Mouse (Mus musculus) stomach, postnatal 0 days (tissue): Measurements from ENCODE around the gene Rbm7. TPM values are rescaled to one million over a fixed set of nuclear protein-coding genes. Genes with fewer than 3 reads are reported as not detected.

Experiments
- ATAC-seq: fragments of 200-750 bp; cut with Nextera tagmentation; 2 replicates; pipeline ENCODE4 v1.8.0; 2017; ENCODE audit not compliant: low FRiP score, low TSS enrichment
- DNase-seq: peaks from one replicate; pipeline ENCODE4 v3.0.0-alpha.2; 2016; ENCODE audit warnings: low spot score
- H3K27ac ChIP-seq: fragments of 300-500 bp; sonication (generic); replicated peaks from 2 replicates; pipeline ENCODE4 v1.5.1; 2014; ENCODE audit warnings: mild to moderate bottlenecking, control low read depth
- H3K27me3 ChIP-seq: fragments of 300-500 bp; sonication (generic); 2 replicates; pipeline ENCODE4 v1.6.1; 2014; ENCODE audit warnings: low read length; ENCODE audit not compliant: control insufficient read depth, insufficient read depth
- H3K36me3 ChIP-seq: fragments of 300-500 bp; sonication (generic); 2 replicates; pipeline ENCODE4 v1.6.1; 2014; ENCODE audit warnings: low read length, mixed read lengths; ENCODE audit not compliant: control insufficient read depth, insufficient read depth
- H3K4me1 ChIP-seq: fragments of 300-500 bp; sonication (generic); replicated peaks from 2 replicates; pipeline ENCODE4 v1.6.1; 2014; ENCODE audit warnings: antibody characterized with exemption; ENCODE audit not compliant: control insufficient read depth, insufficient read depth
- H3K4me2 ChIP-seq: fragments of 300-500 bp; sonication (generic); replicated peaks from 2 replicates; pipeline ENCODE4 v1.6.1; 2014; ENCODE audit warnings: low read depth, mild to moderate bottlenecking, control low read depth, moderate library complexity
- H3K4me3 ChIP-seq: fragments of 300-500 bp; sonication (generic); 2 replicates; pipeline ENCODE4 v1.5.1; 2014; ENCODE audit warnings: low read depth, low read length, control low read depth
- H3K9ac ChIP-seq: fragments of 300-500 bp; sonication (generic); 2 replicates; pipeline ENCODE4 v1.6.1; 2014; ENCODE audit warnings: mild to moderate bottlenecking, low read length, control low read depth, mixed read lengths
- H3K9me3 ChIP-seq: fragments of 300-500 bp; sonication (generic); 2 replicates; pipeline ENCODE4 v1.6.1; 2016; ENCODE audit warnings: low read length; ENCODE audit not compliant: control insufficient read depth
- CTCF ChIP-seq: IDR thresholded peaks from 2 replicates; pipeline ENCODE4 v1.5.1; 2016; ENCODE audit warnings: antibody characterized with exemption, low read depth, mild to moderate bottlenecking, moderate library complexity
- EP300 ChIP-seq: optimal IDR thresholded peaks from 2 replicates; pipeline ENCODE3; 2016; ENCODE audit warnings: antibody characterized with exemption
- WGBS: fragments of 180-500 bp; shearing (Covaris S2); extraction: QIAGEN DNeasy Blood & Tissue Kit; methylation state at CpG from one replicate; pipeline ENCODE4 v1.1.7; 2014; 5-methylcytosine and 5-hydroxymethylcytosine counted together
- polyA plus RNA-seq: library from polyadenylated mRNA; unstranded; fragments of >200 nt; fragmentation: Nextera tagmentation; extraction: Ambion mirVana; gene quantifications from 2 replicates; pipeline ENCODE4 v1.2.1, GENCODE M21; 2015

The Rbm7 gene
- polyA plus RNA-seq, 1 experiment from 2014 or later: 87.9 TPM

GRCm38 (mm10) chr9:48495548-48495932 lies 441 bp upstream of the Rbm7 start:
- TF ChIP-seq EP300: no peak
- no peak for TF ChIP-seq CTCF
- Histone ChIP-seq H3K4me3 (peak overlapping the region; percentile 93), H3K9ac (peak overlapping the region; percentile 94), H3K27ac (peak overlapping the region; percentile 91), H3K4me2 (peak overlapping the region; percentile 80), H3K4me1 (0 out of 2 replicates have a peak, but pooled peaks cover 3% of the 10 kb centered on the region), H3K27me3 (no peaks in the 10 kb centered on the region), H3K9me3 (no peaks in the 10 kb centered on the region), H3K36me3 (peaks cover 13% of the 10 kb centered on the region)
- DNase-seq: no peak
- peak; percentile 60 for ATAC-seq
- 5% methylated on average over 34 of the region's 34 CpGs for WGBS

- no peak for TF ChIP-seq CTCF
- TF ChIP-seq EP300: no peak
- H3K4me1 ChIP-seq: no peaks in the 10 kb centered on the region
- ATAC-seq: no peak
- H3K9me3 ChIP-seq: no peaks in the 10 kb centered on the region
- H3K36me3 ChIP-seq: peaks cover 2% of the 10 kb centered on the region; the same call in 1 of the 2 replicates
- peak overlapping the region; percentile 81 for H3K4me3 ChIP-seq
- DNase-seq: no peak
- 25% methylated on average over 20 of the region's 20 CpGs for WGBS
- H3K9ac ChIP-seq: peak overlapping the region; percentile 38; the same call in 1 of the 2 replicates
- H3K27ac ChIP-seq: peak overlapping the region; percentile 71
- no peaks in the 10 kb centered on the region for H3K27me3 ChIP-seq
- peak overlapping the region; percentile 88 for H3K4me2 ChIP-seq
Observed at GRCm38 (mm10) chr9:48481214-48482134, 13.6 kb downstream of the Rbm7 start.

- H3K27ac ChIP-seq: peak within 1 kb of the TSS; percentile 71
Observed at GRCm38 (mm10) chr9:48480411-48481213, 14.5 kb downstream of the Rbm7 start, which contains the start of gene Rexo2. TSS of gene Rexo2 (minus strand) at chr9:48480623.

GRCm38 (mm10) chr9:48479838-48480410 lies 15.2 kb downstream of the Rbm7 start:
- DNase-seq: no peak
- Histone ChIP-seq H3K4me1 (no peaks in the 10 kb centered on the region), H3K9me3 (no peaks in the 10 kb centered on the region), H3K27ac (peak overlapping the region; percentile 61), H3K9ac (peak overlapping the region; percentile 79), H3K4me3 (peak overlapping the region; percentile 81), H3K36me3 (0 out of 2 replicates have a peak, but pooled peaks cover 5% of the 10 kb centered on the region), H3K27me3 (no peaks in the 10 kb centered on the region), H3K4me2 (peak overlapping the region; percentile 88)
- TF ChIP-seq EP300: no peak
- no peak for TF ChIP-seq CTCF
- 6% methylated on average over 22 of the region's 25 CpGs for WGBS
- peak; percentile 36 for ATAC-seq

More at GRCm38 (mm10) chr9:48480411-48481213, 14.5 kb downstream of the Rbm7 start, which contains the start of gene Rexo2:
- Histone ChIP-seq H3K4me3 (peak within 1 kb of the TSS; percentile 81), H3K27me3 (no peaks in the 10 kb centered on the region), H3K4me2 (peak within 1 kb of the TSS; percentile 88), H3K9me3 (no peaks in the 10 kb centered on the region), H3K4me1 (no peaks in the 10 kb centered on the region), H3K9ac (peak within 1 kb of the TSS; percentile 79), H3K36me3 (peaks cover 2% of the 10 kb centered on the region; the same call in 1 of the 2 replicates)
- WGBS: under 1% methylated on average over 49 of the region's 49 CpGs
- DNase-seq (peak; percentile 95), ATAC-seq (peak; percentile 99)
- TF ChIP-seq CTCF: no peak
- no peak for TF ChIP-seq EP300

- Histone ChIP-seq H3K27ac (no peak overlapping the region), H3K9ac (no peak overlapping the region), H3K4me2 (no peak overlapping the region), H3K36me3 (0 out of 2 replicates have a peak, but pooled peaks cover 8% of the 10 kb centered on the region), H3K27me3 (no peaks in the 10 kb centered on the region), H3K4me1 (no peaks in the 10 kb centered on the region), H3K4me3 (no peak overlapping the region), H3K9me3 (no peaks in the 10 kb centered on the region)
- WGBS: 88% methylated on average over 4 of the region's 4 CpGs
- no peak for TF ChIP-seq EP300
- TF ChIP-seq CTCF: no peak
- no peak for ATAC-seq
- DNase-seq: no peak
Observed at GRCm38 (mm10) chr9:48478808-48479207, 16.3 kb downstream of the Rbm7 start.
